Mouse (Mus musculus): ENCODE results near the gene Btk.

- no peak for TF ChIP-seq CTCF (IDR thresholded peaks at IDR 0.05; ENCODE audit: low read depth)
- TF ChIP-seq EP300 (IDR thresholded peaks at IDR 0.05; ENCODE audit: low read depth) = no peak
Observed at GRCm38 (mm10) chrX:134619695-134620094, 36.3 kb upstream of the Btk start.

All from liver, embryonic 14.5 days (tissue).